Mouse (Mus musculus) megakaryocyte, embryonic 14.5 days (primary cell): Measurements from ENCODE around the gene Twf2. TPM values are rescaled to one million over a fixed set of nuclear protein-coding genes. Genes with fewer than 3 reads are reported as not detected.
A peak's percentile ranks its signal among the peaks of the same experiment; 100 is the strongest.

ENCODE experiments used
- H3K27me3 ChIP-seq: replicated peaks from 2 replicates; pipeline ENCODE3; 2012; ENCODE audit warnings: inconsistent platforms
- H3K36me3 ChIP-seq: replicated peaks from 2 replicates; pipeline ENCODE3; 2012; ENCODE audit warnings: low read length, inconsistent platforms, mixed read lengths
- H3K4me1 ChIP-seq: 2 replicates; pipeline ENCODE4 v1.6.1; 2012; ENCODE audit warnings: inconsistent platforms
- H3K4me3 ChIP-seq: replicated peaks from 2 replicates; pipeline ENCODE3; 2012; ENCODE audit warnings: moderate library complexity, mild to moderate bottlenecking, inconsistent platforms
- H3K9me3 ChIP-seq: 2 replicates; pipeline ENCODE4 v1.6.1; 2012; ENCODE audit warnings: inconsistent platforms
- FLI1 ChIP-seq: IDR thresholded peaks from 2 replicates; pipeline ENCODE4 v1.6.1; 2012; ENCODE audit warnings: low read length, inconsistent platforms, mixed read lengths
- GATA1 ChIP-seq: IDR thresholded peaks from 3 replicates; pipeline ENCODE4 v1.6.1; 2012; ENCODE audit warnings: mixed read lengths, low read length, inconsistent platforms, borderline replicate concordance
- polyA plus RNA-seq: library from polyadenylated mRNA; stranded (reverse); fragments of >175 nt; gene quantifications from 2 replicates; pipeline ENCODE4 v1.2.3, GENCODE M21; 2012; ENCODE audit warnings: low replicate concordance; ENCODE audit not compliant: insufficient read depth

Gene Twf2
- polyA plus RNA-seq, 1 experiment, result 149 TPM

- Histone ChIP-seq H3K4me3 (no peak overlapping the region), H3K4me1 (peaks cover 84% of the 10 kb centered on the region), H3K27me3 (no peaks in the 10 kb centered on the region), H3K9me3 (no peaks in the 10 kb centered on the region), H3K36me3 (peaks cover 91% of the 10 kb centered on the region)
- TF ChIP-seq FLI1 (no peak), GATA1 (no peak)
These were observed 7.0 kb downstream of the Twf2 start for GRCm38 (mm10) chr9:106209954-106210353.

GRCm38 (mm10) chr9:106210853-106211609, 8.1 kb downstream of the Twf2 start:
- TF ChIP-seq GATA1, result no peak
- TF ChIP-seq FLI1, result no peak
- H3K36me3 ChIP-seq, result peaks cover 95% of the 10 kb centered on the region
- peaks cover 76% of the 10 kb centered on the region for H3K4me1 ChIP-seq
- H3K27me3 ChIP-seq, result no peaks in the 10 kb centered on the region
- H3K9me3 ChIP-seq, result no peaks in the 10 kb centered on the region
- H3K4me3 ChIP-seq, result no peak overlapping the region

GRCm38 (mm10) chr9:106211680-106212593, 9.0 kb downstream of the Twf2 start:
- peak overlapping the region; percentile 56 for H3K4me3 ChIP-seq
- peaks cover 96% of the 10 kb centered on the region for H3K36me3 ChIP-seq
- no peaks in the 10 kb centered on the region for H3K9me3 ChIP-seq
- TF ChIP-seq FLI1 (no peak), GATA1 (no peak)
- H3K4me1 ChIP-seq, result peaks cover 67% of the 10 kb centered on the region
- H3K27me3 ChIP-seq, result no peaks in the 10 kb centered on the region

GRCm38 (mm10) chr9:106212594-106212981, 9.7 kb downstream of the Twf2 start:
- no peak for TF ChIP-seq FLI1
- no peak for TF ChIP-seq GATA1
- Histone ChIP-seq H3K4me3 (no peak overlapping the region), H3K4me1 (peaks cover 60% of the 10 kb centered on the region), H3K9me3 (no peaks in the 10 kb centered on the region), H3K36me3 (peaks cover 96% of the 10 kb centered on the region), H3K27me3 (no peaks in the 10 kb centered on the region)

- Histone ChIP-seq H3K27me3 (no peaks in the 10 kb centered on the region), H3K4me3 (no peak overlapping the region), H3K9me3 (no peaks in the 10 kb centered on the region), H3K4me1 (peaks cover 35% of the 10 kb centered on the region), H3K36me3 (peaks cover 71% of the 10 kb centered on the region)
- no peak for TF ChIP-seq GATA1
- TF ChIP-seq FLI1, result no peak
These were observed 12.6 kb downstream of the Twf2 start for GRCm38 (mm10) chr9:106215341-106216125.

GRCm38 (mm10) chr9:106216971-106217370, 14.1 kb downstream of the Twf2 start:
- no peaks in the 10 kb centered on the region for H3K9me3 ChIP-seq
- TF ChIP-seq GATA1 (no peak), FLI1 (no peak)
- H3K4me1 ChIP-seq, result peaks cover 21% of the 10 kb centered on the region
- peaks cover 10% of the 10 kb centered on the region for H3K27me3 ChIP-seq
- peaks cover 57% of the 10 kb centered on the region for H3K36me3 ChIP-seq
- H3K4me3 ChIP-seq, result no peak overlapping the region

- Histone ChIP-seq H3K36me3 (peaks cover 17% of the 10 kb centered on the region), H3K9me3 (no peaks in the 10 kb centered on the region; the same call in 1 of the 2 replicates), H3K4me1 (peaks cover 23% of the 10 kb centered on the region), H3K27me3 (peaks cover 48% of the 10 kb centered on the region), H3K4me3 (no peak overlapping the region)
- TF ChIP-seq FLI1 (no peak), GATA1 (no peak)
These were observed 18.1 kb downstream of the Twf2 start for GRCm38 (mm10) chr9:106220894-106221523.

GRCm38 (mm10) chr9:106222261-106222851, 19.4 kb downstream of the Twf2 start, which contains the start of gene Tlr9:
TSS of gene Tlr9 (plus strand) at chr9:106222598.
- H3K9me3 ChIP-seq, result no peaks in the 10 kb centered on the region; the same call in 1 of the 2 replicates
- peaks cover 59% of the 10 kb centered on the region for H3K27me3 ChIP-seq
- TF ChIP-seq GATA1 (no peak), FLI1 (no peak)
- H3K4me1 ChIP-seq, result peaks cover 30% of the 10 kb centered on the region
- peaks cover 4% of the 10 kb centered on the region for H3K36me3 ChIP-seq
- peak within 1 kb of the TSS; percentile 48 for H3K4me3 ChIP-seq
